Mouse (Mus musculus): ENCODE results near the gene Six1. TPM values are rescaled to one million over a fixed set of nuclear protein-coding genes. Genes with fewer than 3 reads are reported as not detected.

The Six1 gene
- total RNA-seq, 2 experiments from 2014 or later, result 0.18 to 0.20 TPM

- TF ChIP-seq CTCF (conservative IDR thresholded peaks at IDR 0.05), result no peak
- Histone ChIP-seq H3K4me3 (no peak overlapping the region), H3K27ac (no peak overlapping the region)
- no peak for DNase-seq (ENCODE audit: low spot score in 2 of 2)
Observed at GRCm38 (mm10) chr12:73038441-73038991, 15.2 kb downstream of the Six1 start.

- no peak overlapping the region for H3K4me3 ChIP-seq
- TF ChIP-seq CTCF (conservative IDR thresholded peaks at IDR 0.05), result no peak
- DNase-seq (ENCODE audit: low spot score in 2 of 2), result no peak
- H3K27ac ChIP-seq, result no peak overlapping the region
Observed at GRCm38 (mm10) chr12:73037385-73038160, 16.1 kb downstream of the Six1 start.

GRCm38 (mm10) chr12:73034901-73035895, 18.5 kb downstream of the Six1 start:
- no peak for DNase-seq (ENCODE audit: low spot score in 2 of 2)
- Histone ChIP-seq H3K4me3 (no peak overlapping the region), H3K27ac (no peak overlapping the region)
- no peak for TF ChIP-seq CTCF (conservative IDR thresholded peaks at IDR 0.05)

GRCm38 (mm10) chr12:73032665-73033064, 21.0 kb downstream of the Six1 start:
- no peak for DNase-seq (ENCODE audit: low spot score in 2 of 2)
- no peak for TF ChIP-seq CTCF (conservative IDR thresholded peaks at IDR 0.05)
- Histone ChIP-seq H3K4me3 (no peak overlapping the region), H3K27ac (no peak overlapping the region)

- no peak for TF ChIP-seq CTCF (conservative IDR thresholded peaks at IDR 0.05)
- Histone ChIP-seq H3K4me3 (no peak overlapping the region), H3K27ac (no peak overlapping the region)
- DNase-seq (ENCODE audit: low spot score in 2 of 2), result no peak
Observed at GRCm38 (mm10) chr12:73031315-73031714, 22.4 kb downstream of the Six1 start.

GRCm38 (mm10) chr12:73025490-73025889, 28.2 kb downstream of the Six1 start:
- TF ChIP-seq CTCF (conservative IDR thresholded peaks at IDR 0.05), result no peak
- no peak overlapping the region for H3K27ac ChIP-seq
- DNase-seq (ENCODE audit: low spot score in 2 of 2), result no peak
- no peak overlapping the region for H3K4me3 ChIP-seq

- DNase-seq (ENCODE audit: low spot score in 2 of 2), result peak; percentile 44 to 82
- H3K4me3 ChIP-seq, result no peak overlapping the region
- no peak overlapping the region for H3K27ac ChIP-seq
- peak; percentile 93 for TF ChIP-seq CTCF (conservative IDR thresholded peaks at IDR 0.05)
Observed at GRCm38 (mm10) chr12:73020941-73021340, 32.7 kb downstream of the Six1 start.

- TF ChIP-seq CTCF (conservative IDR thresholded peaks at IDR 0.05), result no peak
- no peak overlapping the region for H3K27ac ChIP-seq
- DNase-seq (ENCODE audit: low spot score in 2 of 2), result no peak
- no peak overlapping the region for H3K4me3 ChIP-seq
Observed at GRCm38 (mm10) chr12:73020422-73020821, 33.3 kb downstream of the Six1 start.

- no peak overlapping the region for H3K4me3 ChIP-seq
Observed at GRCm38 (mm10) chr12:73018838-73019237, 34.8 kb downstream of the Six1 start.

GRCm38 (mm10) chr12:73016171-73016570, 37.5 kb downstream of the Six1 start:
- no peak for DNase-seq (ENCODE audit: low spot score in 2 of 2)
- TF ChIP-seq CTCF (conservative IDR thresholded peaks at IDR 0.05), result no peak
- Histone ChIP-seq H3K27ac (no peak overlapping the region), H3K4me3 (no peak overlapping the region)

More at GRCm38 (mm10) chr12:73018838-73019237, 34.8 kb downstream of the Six1 start:
- no peak for TF ChIP-seq CTCF (conservative IDR thresholded peaks at IDR 0.05)
- DNase-seq (ENCODE audit: low spot score in 2 of 2), result no peak
- no peak overlapping the region for H3K27ac ChIP-seq

- no peak overlapping the region for H3K27ac ChIP-seq
- no peak for TF ChIP-seq CTCF (conservative IDR thresholded peaks at IDR 0.05)
- H3K4me3 ChIP-seq, result no peak overlapping the region
- no peak for DNase-seq (ENCODE audit: low spot score in 2 of 2)
Observed at GRCm38 (mm10) chr12:73014311-73014710, 39.4 kb downstream of the Six1 start.

GRCm38 (mm10) chr12:73012824-73013223, 40.9 kb downstream of the Six1 start:
- DNase-seq (ENCODE audit: low spot score in 2 of 2), result no peak
- Histone ChIP-seq H3K27ac (no peak overlapping the region), H3K4me3 (no peak overlapping the region)
- no peak for TF ChIP-seq CTCF (conservative IDR thresholded peaks at IDR 0.05)

Measured in layer of hippocampus, adult 2 months (tissue).